Mouse (Mus musculus): ENCODE measurements around the gene Hnrnph3. TPM values are rescaled to one million over a fixed set of nuclear protein-coding genes. Genes with fewer than 3 reads are reported as not detected.

The Hnrnph3 gene
- total and polyA plus RNA-seq, 3 experiments, result 7.3 to 28.8 (median 26.2) TPM

- no peak for ATAC-seq (ENCODE audit: extremely low read depth, insufficient number of reproducible peaks, low FRiP score, poor library complexity, severe bottlenecking)
- Histone ChIP-seq H3K36me3 (replicated peaks) (peaks cover 27% of the 10 kb centered on the region), H3K27me3 (ENCODE audit: insufficient read depth, low read length) (no peaks in the 10 kb centered on the region), H3K9me3 (replicated peaks) (no peaks in the 10 kb centered on the region), H3K4me1 (ENCODE audit: insufficient read depth, low read depth, low read length) (peaks cover 8% of the 10 kb centered on the region), H3K4me3 (ENCODE audit: low read depth, low read length) (no peak overlapping the region)
- TF ChIP-seq POLR2AphosphoS5 (IDR thresholded peaks at IDR 0.05; ENCODE audit: insufficient replicate concordance, low read depth, low read length), result no peak
- no peak for TF ChIP-seq GATA1 (IDR thresholded peaks at IDR 0.05; ENCODE audit: borderline replicate concordance, low read length)
- no peak for TF ChIP-seq TAL1 (conservative IDR thresholded peaks at IDR 0.05; ENCODE audit: low read depth, low read length)
- no peak for TF ChIP-seq CTCF (IDR thresholded peaks at IDR 0.05; ENCODE audit: low read depth, low read length)
- TF ChIP-seq GATA2 (IDR thresholded peaks at IDR 0.05; ENCODE audit: borderline replicate concordance, low read depth, low read length), result no peak
- no peak for DNase-seq (ENCODE audit: low spot score)
These were observed 39.5 kb downstream of the Hnrnph3 start for GRCm38 (mm10) chr10:62984495-62984894.

- no peak for ATAC-seq (ENCODE audit: extremely low read depth, insufficient number of reproducible peaks, low FRiP score, poor library complexity, severe bottlenecking)
- no peak overlapping the region for H3K4me3 ChIP-seq (ENCODE audit: low read depth, low read length)
- TF ChIP-seq GATA2 (IDR thresholded peaks at IDR 0.05; ENCODE audit: borderline replicate concordance, low read depth, low read length) (no peak), POLR2AphosphoS5 (IDR thresholded peaks at IDR 0.05; ENCODE audit: insufficient replicate concordance, low read depth, low read length) (no peak), TAL1 (conservative IDR thresholded peaks at IDR 0.05; ENCODE audit: low read depth, low read length) (no peak), CTCF (IDR thresholded peaks at IDR 0.05; ENCODE audit: low read depth, low read length) (no peak)
- no peaks in the 10 kb centered on the region for H3K9me3 ChIP-seq (replicated peaks)
- peaks cover 8% of the 10 kb centered on the region for H3K4me1 ChIP-seq (ENCODE audit: insufficient read depth, low read depth, low read length)
- peaks cover 25% of the 10 kb centered on the region for H3K36me3 ChIP-seq (replicated peaks)
- no peaks in the 10 kb centered on the region for H3K27me3 ChIP-seq (ENCODE audit: insufficient read depth, low read length)
- no peak for DNase-seq (ENCODE audit: low spot score)
These were observed 39.9 kb downstream of the Hnrnph3 start for GRCm38 (mm10) chr10:62984072-62984471.

- H3K36me3 ChIP-seq (replicated peaks), result peaks cover 26% of the 10 kb centered on the region
- DNase-seq (ENCODE audit: low spot score), result peak; percentile 55
These were observed 43.7 kb downstream of the Hnrnph3 start, which contains the start of gene Rufy2 for GRCm38 (mm10) chr10:62980039-62980954. Rufy2 (plus strand) TSS chr10:62980223.

GRCm38 (mm10) chr10:62979667-62980038 is 44.4 kb downstream of the Hnrnph3 start:
- TF ChIP-seq GATA1 (IDR thresholded peaks at IDR 0.05; ENCODE audit: borderline replicate concordance, low read length) (no peak), GATA2 (IDR thresholded peaks at IDR 0.05; ENCODE audit: borderline replicate concordance, low read depth, low read length) (no peak), POLR2AphosphoS5 (IDR thresholded peaks at IDR 0.05; ENCODE audit: insufficient replicate concordance, low read depth, low read length) (no peak), TAL1 (conservative IDR thresholded peaks at IDR 0.05; ENCODE audit: low read depth, low read length) (no peak), CTCF (IDR thresholded peaks at IDR 0.05; ENCODE audit: low read depth, low read length) (no peak)
- H3K4me1 ChIP-seq (ENCODE audit: insufficient read depth, low read depth, low read length), result peaks cover 8% of the 10 kb centered on the region
- no peaks in the 10 kb centered on the region for H3K27me3 ChIP-seq (ENCODE audit: insufficient read depth, low read length)
- ATAC-seq (ENCODE audit: extremely low read depth, insufficient number of reproducible peaks, low FRiP score, poor library complexity, severe bottlenecking) (no peak), DNase-seq (ENCODE audit: low spot score) (no peak)
- peaks cover 22% of the 10 kb centered on the region for H3K36me3 ChIP-seq (replicated peaks)
- H3K9me3 ChIP-seq (replicated peaks), result no peaks in the 10 kb centered on the region
- H3K4me3 ChIP-seq (ENCODE audit: low read depth, low read length), result peak overlapping the region; percentile 76

More at GRCm38 (mm10) chr10:62980039-62980954, 43.7 kb downstream of the Hnrnph3 start, which contains the start of gene Rufy2:
- Histone ChIP-seq H3K4me3 (ENCODE audit: low read depth, low read length) (peak within 1 kb of the TSS; percentile 76), H3K27me3 (ENCODE audit: insufficient read depth, low read length) (no peaks in the 10 kb centered on the region), H3K4me1 (ENCODE audit: insufficient read depth, low read depth, low read length) (peaks cover 8% of the 10 kb centered on the region), H3K9me3 (replicated peaks) (no peaks in the 10 kb centered on the region)
- TF ChIP-seq GATA1 (IDR thresholded peaks at IDR 0.05; ENCODE audit: borderline replicate concordance, low read length) (no peak), GATA2 (IDR thresholded peaks at IDR 0.05; ENCODE audit: borderline replicate concordance, low read depth, low read length) (no peak), CTCF (IDR thresholded peaks at IDR 0.05; ENCODE audit: low read depth, low read length) (no peak), POLR2AphosphoS5 (IDR thresholded peaks at IDR 0.05; ENCODE audit: insufficient replicate concordance, low read depth, low read length) (no peak), TAL1 (conservative IDR thresholded peaks at IDR 0.05; ENCODE audit: low read depth, low read length) (no peak)
- 0 out of 2 replicates have a peak, but pooled peaks have one; percentile 28 for ATAC-seq (ENCODE audit: extremely low read depth, insufficient number of reproducible peaks, low FRiP score, poor library complexity, severe bottlenecking)

GRCm38 (mm10) chr10:62971821-62972220 is 52.2 kb downstream of the Hnrnph3 start:
- no peak for DNase-seq (ENCODE audit: low spot score)
- Histone ChIP-seq H3K4me3 (ENCODE audit: low read depth, low read length) (no peak overlapping the region), H3K27me3 (ENCODE audit: insufficient read depth, low read length) (no peaks in the 10 kb centered on the region), H3K4me1 (ENCODE audit: insufficient read depth, low read depth, low read length) (no peaks in the 10 kb centered on the region), H3K9me3 (replicated peaks) (no peaks in the 10 kb centered on the region), H3K36me3 (replicated peaks) (peaks cover 73% of the 10 kb centered on the region)
- no peak for TF ChIP-seq CTCF (IDR thresholded peaks at IDR 0.05; ENCODE audit: low read depth, low read length)
- no peak for TF ChIP-seq TAL1 (conservative IDR thresholded peaks at IDR 0.05; ENCODE audit: low read depth, low read length)
- TF ChIP-seq GATA1 (IDR thresholded peaks at IDR 0.05; ENCODE audit: borderline replicate concordance, low read length), result no peak
- TF ChIP-seq POLR2AphosphoS5 (IDR thresholded peaks at IDR 0.05; ENCODE audit: insufficient replicate concordance, low read depth, low read length), result no peak
- TF ChIP-seq GATA2 (IDR thresholded peaks at IDR 0.05; ENCODE audit: borderline replicate concordance, low read depth, low read length), result no peak
- no peak for ATAC-seq (ENCODE audit: extremely low read depth, insufficient number of reproducible peaks, low FRiP score, poor library complexity, severe bottlenecking)

GRCm38 (mm10) chr10:62966291-62966690 is 57.7 kb downstream of the Hnrnph3 start:
- no peak overlapping the region for H3K4me3 ChIP-seq (ENCODE audit: low read depth, low read length)
- no peaks in the 10 kb centered on the region for H3K9me3 ChIP-seq (replicated peaks)
- no peak for TF ChIP-seq GATA1 (IDR thresholded peaks at IDR 0.05; ENCODE audit: borderline replicate concordance, low read length)
- TF ChIP-seq TAL1 (conservative IDR thresholded peaks at IDR 0.05; ENCODE audit: low read depth, low read length), result no peak
- TF ChIP-seq POLR2AphosphoS5 (IDR thresholded peaks at IDR 0.05; ENCODE audit: insufficient replicate concordance, low read depth, low read length), result no peak
- TF ChIP-seq CTCF (IDR thresholded peaks at IDR 0.05; ENCODE audit: low read depth, low read length), result no peak
- no peak for TF ChIP-seq GATA2 (IDR thresholded peaks at IDR 0.05; ENCODE audit: borderline replicate concordance, low read depth, low read length)
- no peaks in the 10 kb centered on the region for H3K27me3 ChIP-seq (ENCODE audit: insufficient read depth, low read length)
- ATAC-seq (ENCODE audit: extremely low read depth, insufficient number of reproducible peaks, low FRiP score, poor library complexity, severe bottlenecking), result no peak
- peaks cover 87% of the 10 kb centered on the region for H3K36me3 ChIP-seq (replicated peaks)
- no peak for DNase-seq (ENCODE audit: low spot score)
- H3K4me1 ChIP-seq (ENCODE audit: insufficient read depth, low read depth, low read length), result no peaks in the 10 kb centered on the region

Data from G1E (cell line).